Mouse (Mus musculus): Measurements from ENCODE around the gene Mblac2. TPM values are rescaled to one million over a fixed set of nuclear protein-coding genes. Genes with fewer than 3 reads are reported as not detected.

The Mblac2 gene
- polyA plus RNA-seq, 1 experiment: 9.1 TPM

DNA sequence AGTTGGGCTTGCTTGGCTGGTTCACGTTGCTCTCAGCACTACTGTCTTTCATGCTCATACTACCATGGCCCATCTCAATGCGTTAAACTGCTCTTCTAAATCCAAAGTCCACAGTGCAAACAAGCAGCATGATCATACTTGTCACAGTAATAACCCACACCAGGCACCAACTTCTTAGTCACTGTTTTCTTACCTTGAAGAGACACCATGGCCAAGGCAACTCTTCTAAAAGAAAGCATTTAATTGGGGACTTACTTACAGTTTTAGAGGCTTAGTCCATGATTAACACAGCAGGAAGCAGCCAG, 32.9 kb downstream of the Mblac2 start:
- H3K4me1 ChIP-seq (ENCODE audit: control insufficient read depth, insufficient read depth, low read length): peaks cover 1% of the 10 kb centered on the region; the same call in 1 of the 2 replicates
- H3K27ac ChIP-seq (ENCODE audit: control insufficient read depth, insufficient read depth, low read depth, low read length, poor library complexity): no peak overlapping the region
- no peak overlapping the region for H3K4me3 ChIP-seq (replicated peaks; ENCODE audit: control insufficient read depth, low read depth, low read length)
- no peak for TF ChIP-seq CTCF (IDR thresholded peaks at IDR 0.05; ENCODE audit: control insufficient read depth, insufficient read depth, low read length)
- TF ChIP-seq POLR2A (IDR thresholded peaks at IDR 0.05; ENCODE audit: borderline replicate concordance, control insufficient read depth, low read depth, low read length): no peak
- WGBS: 87% methylated on average over 2 of the region's 2 CpGs

- TF ChIP-seq CTCF (IDR thresholded peaks at IDR 0.05; ENCODE audit: control insufficient read depth, insufficient read depth, low read length) (no peak), POLR2A (IDR thresholded peaks at IDR 0.05; ENCODE audit: borderline replicate concordance, control insufficient read depth, low read depth, low read length) (no peak)
- Histone ChIP-seq H3K4me1 (ENCODE audit: control insufficient read depth, insufficient read depth, low read length) (no peaks in the 10 kb centered on the region), H3K27ac (ENCODE audit: control insufficient read depth, insufficient read depth, low read depth, low read length, poor library complexity) (no peak overlapping the region)
Observed at GRCm38 (mm10) chr13:81754878-81755277, 43.7 kb downstream of the Mblac2 start.

DNA sequence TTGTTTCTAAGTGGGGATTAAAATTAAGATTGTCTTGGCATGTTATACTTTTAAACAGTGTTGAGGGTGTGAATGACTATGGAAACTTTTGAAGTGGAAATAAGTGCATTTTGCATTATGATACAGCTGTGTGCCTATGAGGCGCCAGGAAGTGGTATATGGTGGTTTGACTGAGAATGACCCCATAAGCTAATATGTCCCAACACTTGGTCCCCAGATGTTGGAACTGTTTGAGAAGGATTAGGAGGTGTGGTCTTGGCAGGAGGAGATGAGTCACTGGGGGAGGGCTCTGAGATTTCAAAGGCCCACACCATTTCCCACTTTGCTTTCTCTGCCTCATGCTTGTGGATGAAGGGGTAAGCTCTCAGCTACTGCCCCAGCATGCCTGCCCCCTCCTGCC, 44.2 kb downstream of the Mblac2 start:
- Histone ChIP-seq H3K4me3 (replicated peaks; ENCODE audit: control insufficient read depth, low read depth, low read length) (no peak overlapping the region), H3K4me1 (ENCODE audit: control insufficient read depth, insufficient read depth, low read length) (no peaks in the 10 kb centered on the region), H3K27ac (ENCODE audit: control insufficient read depth, insufficient read depth, low read depth, low read length, poor library complexity) (no peak overlapping the region)
- no peak for TF ChIP-seq CTCF (IDR thresholded peaks at IDR 0.05; ENCODE audit: control insufficient read depth, insufficient read depth, low read length)
- TF ChIP-seq POLR2A (IDR thresholded peaks at IDR 0.05; ENCODE audit: borderline replicate concordance, control insufficient read depth, low read depth, low read length): no peak
- 73% methylated on average over 1 of the region's 1 CpGs for WGBS

More at GRCm38 (mm10) chr13:81754878-81755277, 43.7 kb downstream of the Mblac2 start:
- no peak overlapping the region for H3K4me3 ChIP-seq (replicated peaks; ENCODE audit: control insufficient read depth, low read depth, low read length)

- no peak for TF ChIP-seq CTCF (IDR thresholded peaks at IDR 0.05; ENCODE audit: control insufficient read depth, insufficient read depth, low read length)
- TF ChIP-seq POLR2A (IDR thresholded peaks at IDR 0.05; ENCODE audit: borderline replicate concordance, control insufficient read depth, low read depth, low read length): no peak
- no peak overlapping the region for H3K27ac ChIP-seq (ENCODE audit: control insufficient read depth, insufficient read depth, low read depth, low read length, poor library complexity)
- H3K4me3 ChIP-seq (replicated peaks; ENCODE audit: control insufficient read depth, low read depth, low read length): no peak overlapping the region
- no peaks in the 10 kb centered on the region for H3K4me1 ChIP-seq (ENCODE audit: control insufficient read depth, insufficient read depth, low read length)
- WGBS: 75% methylated on average over 5 of the region's 5 CpGs
Observed at GRCm38 (mm10) chr13:81757058-81757660, 46.0 kb downstream of the Mblac2 start.

DNA sequence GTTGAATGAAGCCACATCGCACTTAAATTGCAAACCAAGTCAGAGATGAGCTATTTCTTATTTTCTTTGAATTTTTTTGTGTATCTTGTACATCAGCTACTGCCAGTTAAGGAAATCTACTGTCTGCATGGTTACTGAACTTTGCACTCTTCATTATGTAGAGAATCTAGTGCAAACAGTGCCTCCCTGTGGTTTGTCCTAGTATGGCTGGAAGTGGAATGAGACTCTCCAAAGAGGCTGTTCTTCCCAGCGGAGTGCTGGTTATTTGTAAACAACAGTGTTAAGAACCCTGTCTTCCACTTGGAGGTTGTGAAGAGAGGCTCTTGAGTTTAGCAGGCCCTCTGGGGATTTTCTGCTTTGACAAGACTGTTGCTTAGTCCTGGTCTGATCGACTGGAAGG, 49.2 kb downstream of the Mblac2 start:
- Histone ChIP-seq H3K4me3 (replicated peaks; ENCODE audit: control insufficient read depth, low read depth, low read length) (no peak overlapping the region), H3K4me1 (ENCODE audit: control insufficient read depth, insufficient read depth, low read length) (no peaks in the 10 kb centered on the region), H3K27ac (ENCODE audit: control insufficient read depth, insufficient read depth, low read depth, low read length, poor library complexity) (no peak overlapping the region)
- 47% methylated on average over 3 of the region's 3 CpGs for WGBS
- TF ChIP-seq POLR2A (IDR thresholded peaks at IDR 0.05; ENCODE audit: borderline replicate concordance, control insufficient read depth, low read depth, low read length): no peak
- 0 out of 2 replicates have a peak, but pooled peaks have one; percentile 10 for TF ChIP-seq CTCF (IDR thresholded peaks at IDR 0.05; ENCODE audit: control insufficient read depth, insufficient read depth, low read length)

- Histone ChIP-seq H3K4me3 (replicated peaks; ENCODE audit: control insufficient read depth, low read depth, low read length) (no peak overlapping the region), H3K4me1 (ENCODE audit: control insufficient read depth, insufficient read depth, low read length) (no peaks in the 10 kb centered on the region), H3K27ac (ENCODE audit: control insufficient read depth, insufficient read depth, low read depth, low read length, poor library complexity) (no peak overlapping the region)
- TF ChIP-seq POLR2A (IDR thresholded peaks at IDR 0.05; ENCODE audit: borderline replicate concordance, control insufficient read depth, low read depth, low read length) (no peak), CTCF (IDR thresholded peaks at IDR 0.05; ENCODE audit: control insufficient read depth, insufficient read depth, low read length) (no peak)
- WGBS: 31% methylated on average over 14 of the region's 14 CpGs
Observed at GRCm38 (mm10) chr13:81761566-81762186, 50.5 kb downstream of the Mblac2 start.

DNA sequence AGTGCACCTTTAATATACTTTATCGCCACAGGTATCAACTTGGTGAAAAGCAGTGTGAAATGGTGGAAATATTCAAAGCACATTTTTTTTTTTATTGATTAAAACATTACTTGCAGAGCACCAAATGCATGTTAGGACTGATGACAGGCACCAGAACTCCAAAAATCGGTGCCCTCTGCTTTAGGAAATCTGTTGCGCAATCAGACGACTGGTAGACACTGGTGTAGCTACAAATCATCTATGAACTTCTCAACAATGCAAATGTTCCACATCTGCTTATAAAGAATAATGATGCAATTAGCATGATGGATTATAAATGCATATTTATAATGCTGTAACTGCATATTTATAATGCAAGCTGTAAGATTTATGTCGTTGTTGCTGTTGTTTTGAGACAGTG, 53.0 kb downstream of the Mblac2 start:
- Histone ChIP-seq H3K4me3 (replicated peaks; ENCODE audit: control insufficient read depth, low read depth, low read length) (no peak overlapping the region), H3K4me1 (ENCODE audit: control insufficient read depth, insufficient read depth, low read length) (no peaks in the 10 kb centered on the region), H3K27ac (ENCODE audit: control insufficient read depth, insufficient read depth, low read depth, low read length, poor library complexity) (no peak overlapping the region)
- WGBS: 58% methylated on average over 5 of the region's 5 CpGs
- TF ChIP-seq CTCF (IDR thresholded peaks at IDR 0.05; ENCODE audit: control insufficient read depth, insufficient read depth, low read length) (no peak), POLR2A (IDR thresholded peaks at IDR 0.05; ENCODE audit: borderline replicate concordance, control insufficient read depth, low read depth, low read length) (no peak)

DNA sequence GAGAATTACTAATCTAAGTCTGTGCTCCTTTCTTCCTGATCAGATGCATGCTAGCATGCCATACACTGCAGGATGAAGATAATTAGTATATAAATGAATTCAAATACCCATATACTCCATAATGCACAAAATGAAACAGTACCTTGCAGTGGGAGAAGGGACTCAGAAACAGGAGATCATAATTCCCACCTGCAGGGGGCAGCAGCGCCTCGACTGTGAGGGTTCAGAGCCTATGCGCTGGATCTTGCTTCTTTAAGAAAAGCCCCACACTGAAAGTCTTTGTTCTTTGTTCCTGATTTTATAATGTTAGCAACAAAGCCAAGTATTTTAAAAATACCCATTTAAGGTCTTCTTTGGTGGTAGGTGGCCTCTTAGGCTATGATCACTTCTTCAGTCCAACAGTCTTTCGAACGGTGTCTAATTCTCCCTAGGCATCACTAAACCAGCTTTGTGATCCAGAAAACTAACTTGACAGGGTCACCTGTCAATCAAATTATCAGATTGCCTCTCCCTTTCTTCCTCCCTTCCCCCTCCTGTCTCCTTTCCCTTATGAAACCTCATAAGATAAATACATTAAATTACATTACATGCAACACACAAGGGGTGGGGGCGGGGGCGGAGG, 56.0 kb downstream of the Mblac2 start:
- 81% methylated on average over 7 of the region's 7 CpGs for WGBS
- no peak for TF ChIP-seq POLR2A (IDR thresholded peaks at IDR 0.05; ENCODE audit: borderline replicate concordance, control insufficient read depth, low read depth, low read length)
- TF ChIP-seq CTCF (IDR thresholded peaks at IDR 0.05; ENCODE audit: control insufficient read depth, insufficient read depth, low read length): peak; percentile 81
- Histone ChIP-seq H3K27ac (ENCODE audit: control insufficient read depth, insufficient read depth, low read depth, low read length, poor library complexity) (no peak overlapping the region), H3K4me1 (ENCODE audit: control insufficient read depth, insufficient read depth, low read length) (no peaks in the 10 kb centered on the region), H3K4me3 (replicated peaks; ENCODE audit: control insufficient read depth, low read depth, low read length) (no peak overlapping the region)
